Mouse (Mus musculus) spleen, adult 2 months (tissue): Measurements from ENCODE around the gene Olfr694.

ENCODE experiments used
- CTCF ChIP-seq: fragments of 200-500 bp; IDR thresholded peaks from 2 replicates; pipeline ENCODE4 v1.5.1; 2011; ENCODE audit warnings: mild to moderate bottlenecking, inconsistent platforms; ENCODE audit not compliant: insufficient read depth, insufficient read length, insufficient replicate concordance; ENCODE audit errors: extremely low read depth
- POLR2A ChIP-seq: fragments of 200-500 bp; IDR thresholded peaks from 2 replicates; pipeline ENCODE4 v1.6.1; 2011; ENCODE audit warnings: low read depth, low read length, inconsistent platforms

DNA sequence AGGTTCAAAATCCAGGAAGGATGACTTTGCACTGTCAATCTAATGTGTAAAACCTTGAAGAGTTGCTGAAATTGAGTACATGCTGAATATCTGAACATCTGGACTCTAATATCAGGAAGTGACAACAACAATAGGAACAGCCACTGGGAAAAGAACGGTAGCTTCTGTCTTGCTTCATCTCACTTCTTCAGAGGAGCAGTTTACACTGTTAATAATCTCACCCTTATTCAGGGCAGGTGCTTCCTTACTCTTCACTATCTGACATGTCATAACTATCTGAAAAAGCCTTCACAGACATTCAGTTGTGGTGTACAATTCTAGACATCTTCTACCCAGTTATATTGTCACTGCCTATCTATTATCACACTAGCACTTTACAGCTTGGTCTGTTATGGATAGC is 50.8 kb downstream of the Olfr694 start:
- TF ChIP-seq POLR2A: no peak
- TF ChIP-seq CTCF: no peak
